Mouse (Mus musculus) brain, embryonic 14.5 days (tissue): ENCODE measurements around the gene Cant1. TPM values are rescaled to one million over a fixed set of nuclear protein-coding genes. Genes with fewer than 3 reads are reported as not detected.

ENCODE experiments used
- DNase-seq: peaks from one replicate; pipeline ENCODE4 v3.0.0-alpha.2; 2011; ENCODE audit warnings: low read depth
- CTCF ChIP-seq: fragments of 200-500 bp; IDR thresholded peaks from 2 replicates; pipeline ENCODE4 v1.5.1; 2012; ENCODE audit warnings: inconsistent platforms, mild to moderate bottlenecking, moderate library complexity, borderline replicate concordance; ENCODE audit not compliant: insufficient read depth, insufficient read length; ENCODE audit errors: extremely low read depth
- POLR2A ChIP-seq: fragments of 200-500 bp; IDR thresholded peaks from 2 replicates; pipeline ENCODE4 v1.6.1; 2012; ENCODE audit warnings: mild to moderate bottlenecking, inconsistent platforms, borderline replicate concordance; ENCODE audit not compliant: poor library complexity, insufficient read depth, insufficient read length, severe bottlenecking; ENCODE audit errors: extremely low read depth
- polyA plus RNA-seq: library from polyadenylated mRNA; depleted of rRNA; stranded (reverse); fragments of >200 nt; gene quantifications from 2 replicates; pipeline ENCODE4 v1.2.3, GENCODE M21; 2012

The Cant1 gene
- polyA plus RNA-seq, 1 experiment = 45.7 TPM

DNA sequence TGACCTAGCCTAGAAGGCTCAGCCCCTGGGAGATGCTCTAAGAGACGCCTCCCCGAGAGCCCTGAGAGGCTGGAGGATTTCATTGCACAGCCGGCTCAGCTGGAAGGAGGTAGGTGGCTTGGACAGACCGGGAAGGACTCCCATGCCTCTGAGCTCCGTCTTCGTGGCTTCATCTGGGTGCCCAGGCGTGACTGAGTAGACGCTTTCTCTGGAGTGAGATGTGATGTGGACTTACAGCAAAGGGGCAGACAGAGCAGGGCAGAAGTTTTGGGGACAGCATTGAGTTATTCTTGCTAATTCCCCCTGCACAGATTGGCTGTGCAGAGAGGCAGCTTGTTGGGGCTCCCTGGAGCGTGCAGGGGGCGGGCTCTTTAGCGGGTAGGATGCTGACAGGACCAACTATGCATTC, 9.6 kb upstream of the Cant1 start:
- peak; percentile 29 for DNase-seq
- TF ChIP-seq POLR2A (no peak), CTCF (no peak)

DNA sequence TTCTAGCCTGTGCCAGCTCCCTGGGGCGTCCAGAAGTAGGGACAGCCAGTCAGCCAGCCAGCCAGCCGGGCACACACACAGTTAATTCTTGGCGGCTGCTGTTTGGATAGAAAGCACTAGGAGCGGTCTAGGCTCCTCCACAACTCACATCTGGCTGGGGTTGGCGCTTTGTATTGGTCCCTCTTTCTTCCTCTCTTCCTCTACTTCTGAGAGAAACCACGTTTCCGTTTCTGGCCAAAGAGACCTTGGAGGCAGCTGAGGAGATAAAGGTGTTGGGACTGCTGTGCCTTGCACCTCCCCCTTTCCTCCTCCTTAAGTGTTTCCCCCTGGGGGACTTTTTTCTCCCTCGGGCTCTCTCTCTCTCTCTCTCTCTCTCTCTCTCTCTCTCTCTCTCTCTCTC, 9.1 kb upstream of the Cant1 start, which contains the start of gene C1qtnf1:
C1qtnf1 (plus strand) TSS at position 218 of the 400 bp plus-strand sequence.
- TF ChIP-seq POLR2A = no peak
- no peak for TF ChIP-seq CTCF
- DNase-seq = peak; percentile 52

DNA sequence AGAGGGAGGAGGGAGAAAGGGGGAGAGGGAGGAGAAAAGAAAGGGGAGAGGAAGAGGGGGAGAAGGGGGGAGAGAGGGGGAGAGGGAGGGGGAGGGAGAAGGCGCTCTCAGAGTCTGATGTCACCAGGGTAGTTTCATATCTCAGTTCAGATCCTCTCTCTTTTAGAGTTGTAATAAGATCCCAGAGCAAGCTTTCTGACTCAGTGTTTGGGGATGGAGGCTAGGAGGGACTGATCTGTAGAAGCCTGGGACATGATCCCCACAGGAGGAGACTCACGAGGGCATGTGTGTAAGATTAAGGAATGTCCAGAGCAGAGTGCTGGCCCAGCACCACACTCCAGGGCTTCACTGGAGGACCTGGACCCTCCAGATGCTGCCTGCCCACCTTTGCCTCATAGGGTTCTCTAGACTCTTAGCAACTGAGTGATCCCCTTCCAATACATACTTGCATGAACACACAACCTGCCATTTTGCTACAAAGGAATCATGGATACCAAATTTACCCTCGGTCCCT, 8.4 kb upstream of the Cant1 start:
- no peak for DNase-seq
- TF ChIP-seq CTCF (no peak), POLR2A (no peak)

DNA sequence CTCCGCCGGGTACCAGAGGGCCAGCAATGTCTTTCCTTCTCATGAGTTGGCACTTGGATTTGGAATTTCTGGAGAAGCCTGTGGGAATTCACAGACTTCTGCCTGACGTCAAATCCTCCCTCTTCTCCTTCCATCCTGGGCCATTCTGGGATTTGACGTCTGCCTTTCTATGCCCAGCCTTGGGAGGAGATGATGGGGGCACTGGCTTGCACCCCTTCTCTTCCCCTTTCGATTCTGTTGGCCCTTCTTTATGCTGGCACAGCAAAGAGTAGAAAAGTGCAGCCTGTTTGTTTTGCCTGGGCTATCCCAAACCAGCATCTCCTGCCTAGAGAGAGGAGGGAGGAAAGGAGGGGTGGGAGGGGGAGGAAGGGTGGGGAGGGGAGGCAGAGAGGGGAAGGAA, 7.9 kb upstream of the Cant1 start:
- TF ChIP-seq POLR2A (no peak), CTCF (no peak)
- DNase-seq = no peak

DNA sequence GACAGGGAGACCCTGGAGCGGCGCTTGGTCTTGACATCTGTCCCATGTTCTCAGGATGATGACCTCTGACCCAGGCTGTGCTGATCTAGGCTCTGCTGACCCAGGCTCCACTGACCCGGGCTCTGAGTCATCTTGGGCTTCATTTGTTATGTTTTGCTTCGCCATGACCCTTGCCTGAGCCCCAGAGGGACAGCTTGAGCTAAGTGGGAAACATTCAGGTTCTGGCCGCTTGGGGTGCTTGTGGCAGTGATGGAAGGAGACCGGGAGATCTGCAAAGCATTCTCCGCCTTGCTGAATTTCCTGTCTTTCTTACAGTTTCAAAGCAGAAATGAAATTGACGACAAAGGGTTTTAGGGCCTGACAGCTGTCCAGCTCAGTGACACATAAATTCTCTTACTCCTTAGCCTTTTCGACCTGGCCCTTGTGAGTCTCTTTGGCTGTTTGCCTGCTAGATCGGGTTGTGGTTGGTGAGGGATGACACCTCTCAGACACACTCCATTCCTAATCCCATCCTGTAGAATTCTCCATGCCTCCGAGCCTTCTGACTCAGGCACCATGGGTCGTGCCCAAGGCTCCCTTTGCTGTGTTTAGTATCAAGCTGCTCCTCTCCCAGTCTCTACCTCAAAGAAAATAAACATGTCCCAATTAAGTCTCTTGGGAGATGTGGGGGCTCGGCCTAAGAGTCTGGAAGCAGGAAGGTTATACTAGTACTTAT, 5.9 kb upstream of the Cant1 start:
- no peak for DNase-seq
- TF ChIP-seq POLR2A = no peak
- TF ChIP-seq CTCF = no peak

DNA sequence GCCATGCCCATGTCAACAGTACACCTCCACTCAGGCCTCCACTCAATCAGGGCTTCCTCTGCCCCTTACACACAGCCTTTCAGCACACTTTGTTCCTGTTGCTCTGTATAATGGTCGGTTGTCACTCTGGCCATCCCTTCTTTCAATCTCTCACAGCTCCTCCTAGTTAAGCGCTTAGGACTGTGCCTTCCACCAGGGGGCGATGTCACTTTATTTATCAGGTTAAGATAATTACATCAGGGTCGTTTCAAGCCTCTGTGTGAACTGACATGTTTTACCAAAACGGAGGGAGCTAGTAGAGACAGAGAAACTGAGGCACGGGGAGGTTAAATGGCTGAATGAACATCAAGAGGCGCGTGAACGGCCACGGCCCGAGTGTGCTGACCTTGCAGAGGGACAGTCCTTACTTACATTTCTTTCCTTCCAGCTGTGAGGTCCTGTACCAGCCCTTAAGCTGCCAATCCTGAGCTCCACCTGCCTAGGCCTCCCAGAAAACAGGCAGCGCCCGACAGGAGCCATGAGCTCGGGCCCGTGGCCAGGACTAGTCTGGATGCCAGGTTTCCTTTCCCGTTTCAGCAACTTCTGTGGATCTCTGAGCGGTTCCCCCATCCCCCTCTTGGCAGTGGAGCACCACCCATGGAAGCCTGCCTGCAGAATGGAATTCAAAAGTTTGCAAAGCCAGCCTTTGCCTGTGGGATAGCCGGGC, 4.5 kb upstream of the Cant1 start:
- TF ChIP-seq POLR2A (no peak), CTCF (peak; percentile 76; the same call in 1 of the 2 replicates)
- peak; percentile 93 for DNase-seq

DNA sequence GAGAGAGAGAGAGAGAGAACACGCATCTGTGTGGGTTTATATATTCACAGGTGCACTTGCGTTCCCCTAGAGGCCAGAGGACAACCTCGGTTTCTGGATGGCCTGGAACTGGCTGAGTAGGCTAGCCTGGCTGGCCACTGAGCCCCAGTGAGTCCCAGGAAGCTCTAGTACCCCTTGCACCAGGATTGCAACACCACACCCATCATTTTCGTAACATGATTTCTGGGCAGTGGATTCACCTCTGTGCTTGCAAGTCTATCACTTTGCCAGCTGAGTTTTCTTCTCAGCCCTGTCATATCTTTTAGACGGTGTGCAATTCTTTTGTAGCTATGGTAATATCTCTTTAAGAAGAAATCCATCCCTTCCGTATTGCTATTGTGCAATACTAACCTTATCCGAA, 1.4 kb upstream of the Cant1 start:
- no peak for TF ChIP-seq CTCF
- no peak for TF ChIP-seq POLR2A
- no peak for DNase-seq

DNA sequence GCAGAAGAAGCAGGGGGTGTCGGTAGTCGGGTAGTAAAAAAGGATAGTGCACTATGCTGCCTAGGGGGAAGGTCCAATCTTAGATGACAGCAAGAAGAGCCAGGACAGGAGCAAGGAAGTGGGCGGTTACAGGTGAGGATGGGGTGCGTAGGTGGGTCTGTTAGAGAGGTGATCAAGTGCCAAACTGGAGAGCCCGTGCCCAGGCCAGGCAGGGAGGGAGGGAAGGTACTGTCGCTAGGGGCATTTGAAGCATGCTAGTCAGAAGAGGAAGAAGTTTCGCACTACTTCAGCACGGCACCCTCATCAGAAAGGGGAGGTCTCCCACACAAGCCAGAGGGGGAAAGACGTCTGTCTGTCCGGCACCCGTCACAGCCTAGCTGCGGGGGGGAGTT, 448 bp downstream of the Cant1 start:
- no peak for DNase-seq
- TF ChIP-seq POLR2A = no peak
- no peak for TF ChIP-seq CTCF

DNA sequence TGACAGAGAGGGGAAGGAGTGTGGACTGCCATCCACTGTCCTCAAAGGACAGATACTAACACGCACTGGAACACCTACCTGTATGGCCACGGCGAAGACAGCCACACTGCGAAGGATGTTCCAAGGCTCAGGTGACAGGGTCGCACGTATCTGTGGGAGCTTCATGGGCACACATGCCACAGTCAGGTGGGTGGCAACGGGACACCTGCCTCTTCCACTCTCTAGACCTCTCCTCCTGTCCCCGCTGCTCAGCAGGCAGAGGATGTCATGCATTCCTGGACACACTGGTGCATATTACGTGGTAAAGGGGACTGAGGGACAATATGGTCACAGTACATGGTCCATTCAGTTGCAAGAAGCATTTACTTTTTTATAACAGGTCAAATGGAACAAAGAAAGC, 1.4 kb downstream of the Cant1 start:
- no peak for TF ChIP-seq POLR2A
- no peak for TF ChIP-seq CTCF
- DNase-seq = no peak

DNA sequence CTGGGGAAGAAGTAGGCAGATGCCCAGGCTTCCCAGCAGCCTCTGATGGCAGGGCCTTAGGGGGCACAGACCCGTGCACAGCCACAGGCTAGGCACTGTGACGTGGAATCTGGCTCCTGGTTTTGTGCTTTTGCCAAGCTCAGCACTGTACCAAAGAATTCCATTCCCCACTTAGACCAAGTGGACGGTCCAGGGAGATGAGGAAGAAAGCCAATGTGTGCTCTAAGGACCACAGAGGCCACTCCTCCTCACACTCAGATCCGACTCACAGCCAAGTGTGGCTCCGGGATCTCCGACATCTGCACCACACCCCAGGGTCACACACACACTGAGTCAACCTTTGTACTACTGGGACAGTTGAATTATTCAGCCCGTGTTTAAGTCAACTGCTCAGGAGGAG, 2.8 kb downstream of the Cant1 start:
- no peak for DNase-seq
- TF ChIP-seq CTCF (no peak), POLR2A (no peak)

DNA sequence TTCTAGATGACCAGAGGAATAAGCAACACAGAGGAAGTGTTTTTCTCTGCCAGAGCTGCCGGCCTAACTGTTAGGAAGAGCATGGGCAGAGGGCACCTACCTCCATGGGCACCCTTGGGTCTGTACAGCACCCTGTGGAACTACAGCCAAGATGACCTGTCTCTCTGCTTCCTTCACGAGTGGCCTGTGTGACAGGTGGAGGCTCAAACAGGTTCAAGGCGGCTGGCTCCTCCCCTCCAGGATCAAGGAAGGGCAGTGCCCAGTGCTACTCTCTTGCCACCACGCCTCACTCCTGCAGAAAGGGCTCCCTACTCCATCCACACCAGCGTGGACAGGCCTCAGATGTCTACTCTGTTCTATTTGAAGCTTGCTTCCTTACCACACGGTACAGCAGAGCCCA, 3.3 kb downstream of the Cant1 start:
- TF ChIP-seq POLR2A (no peak), CTCF (no peak)
- no peak for DNase-seq
